Mouse (Mus musculus) T-helper 1 cell (primary cell): Measurements from ENCODE around the gene Gpd2.

Experiments
- in situ Hi-C: fragments of 300-600 bp; cut with MboI, MseI; formaldehyde crosslinking; loops from one replicate; pipeline ENCODE4 v1.15.1; 2025; ENCODE audit warnings: high pct_unique_total_duplicates

The Gpd2 gene

DNA sequence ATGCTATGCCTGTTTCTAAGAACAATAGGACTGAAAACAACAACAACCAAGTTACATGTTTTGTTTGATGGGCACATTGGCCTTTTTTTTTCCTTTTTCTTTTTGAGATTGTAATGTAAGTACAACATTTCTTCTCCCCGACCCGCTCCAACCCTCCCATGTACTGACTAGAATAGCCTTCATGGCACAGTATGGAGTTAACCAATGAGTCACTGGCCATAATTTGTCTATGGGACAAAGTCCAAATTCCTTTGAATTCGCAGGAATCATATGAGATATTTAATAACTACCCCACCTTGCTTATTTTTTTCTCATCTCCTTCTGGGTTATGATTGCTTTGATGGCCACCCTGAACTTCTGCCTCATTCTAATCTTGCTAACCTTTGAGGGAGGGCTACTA lies 12.7 kb downstream of the Gpd2 start:
- in situ Hi-C loops: no loop called here

DNA sequence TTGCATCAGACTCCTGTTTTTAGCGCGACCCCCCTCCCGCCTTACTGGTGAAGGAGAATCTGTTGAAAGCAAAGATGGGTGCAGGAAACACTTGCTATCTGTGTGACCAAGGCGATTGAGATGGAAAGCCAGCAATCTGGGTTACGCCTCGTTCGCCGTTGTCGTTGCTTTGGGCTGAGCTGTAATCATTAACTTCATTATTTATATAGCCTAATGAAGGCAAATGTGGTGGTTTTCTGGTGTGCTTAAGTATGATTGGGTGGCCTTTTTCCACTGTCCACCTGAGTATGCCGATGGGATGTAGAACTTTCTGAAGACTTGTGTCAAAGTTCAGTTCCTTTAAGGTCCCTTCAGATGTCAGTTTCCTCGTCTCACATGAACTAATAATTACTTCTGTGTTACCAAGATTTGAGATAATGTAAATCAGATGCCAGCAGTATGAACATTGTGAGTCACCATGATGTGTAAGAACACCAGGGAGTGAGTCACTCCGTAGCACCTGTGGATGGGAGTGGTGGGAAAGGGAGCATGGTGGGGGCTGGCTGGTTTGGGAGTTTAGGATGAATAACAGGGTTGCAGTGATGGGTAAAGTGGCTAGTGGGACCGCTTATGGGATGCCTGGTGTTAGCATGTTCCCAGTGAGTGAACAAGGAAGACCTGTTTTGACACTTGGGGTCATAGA lies 14.3 kb downstream of the Gpd2 start:
- in situ Hi-C loops: no loop called here

DNA sequence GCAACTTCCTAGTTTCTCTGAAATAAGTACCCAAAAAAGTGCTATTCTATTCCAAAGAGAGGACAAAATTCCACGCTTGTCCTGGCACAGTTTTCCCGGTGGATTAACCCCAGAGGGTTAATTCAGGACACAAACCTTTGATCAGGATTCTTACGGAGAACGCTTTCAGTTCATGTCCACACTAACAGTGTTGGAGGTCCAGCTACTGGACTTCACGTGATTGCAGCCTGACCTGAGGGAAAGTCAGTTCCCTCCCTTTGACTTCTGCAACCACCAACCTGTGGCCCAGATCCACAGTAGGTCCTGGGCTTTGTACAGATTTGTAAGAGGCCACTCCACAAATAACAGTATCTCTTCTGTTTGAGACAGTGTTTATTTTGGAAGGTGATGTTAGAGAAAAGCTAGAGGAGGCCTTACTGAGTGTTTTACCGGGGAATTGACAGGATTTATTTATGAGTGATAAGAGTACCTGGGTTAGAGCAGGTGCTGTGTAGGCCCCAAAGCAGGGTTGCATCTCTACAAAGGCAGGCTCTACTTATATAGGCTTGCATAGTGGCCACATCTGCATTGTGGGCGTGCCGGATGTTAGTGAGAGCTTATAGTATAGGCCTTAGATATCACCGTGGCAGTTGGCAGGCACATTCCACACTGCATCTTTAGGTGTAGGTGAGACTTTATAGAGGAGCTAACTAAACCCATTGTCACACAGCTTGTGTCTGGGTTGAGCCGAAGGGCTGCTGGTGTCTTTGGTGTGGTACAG lies 15.3 kb downstream of the Gpd2 start:
- in situ Hi-C loops: no loop called here

DNA sequence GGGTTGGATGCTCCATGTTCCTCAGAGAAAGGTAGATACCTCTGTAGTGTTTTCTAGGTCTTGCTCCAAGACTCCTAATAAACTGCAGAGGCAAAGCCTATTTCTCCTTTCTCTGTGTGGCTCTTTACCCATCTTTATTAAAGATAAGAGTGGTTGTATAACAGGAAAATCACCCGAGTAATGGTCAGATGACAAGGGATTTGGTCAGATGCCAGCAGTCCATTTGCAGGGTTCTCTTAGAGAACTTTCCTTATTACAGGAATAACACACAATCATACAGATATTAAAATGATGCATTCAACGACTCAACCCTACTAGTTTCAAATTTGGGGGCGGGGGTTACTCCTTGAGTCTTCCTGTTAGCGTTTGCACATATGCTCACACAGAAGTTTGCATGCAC lies 16.8 kb downstream of the Gpd2 start:
- in situ Hi-C loops: no loop called here

DNA sequence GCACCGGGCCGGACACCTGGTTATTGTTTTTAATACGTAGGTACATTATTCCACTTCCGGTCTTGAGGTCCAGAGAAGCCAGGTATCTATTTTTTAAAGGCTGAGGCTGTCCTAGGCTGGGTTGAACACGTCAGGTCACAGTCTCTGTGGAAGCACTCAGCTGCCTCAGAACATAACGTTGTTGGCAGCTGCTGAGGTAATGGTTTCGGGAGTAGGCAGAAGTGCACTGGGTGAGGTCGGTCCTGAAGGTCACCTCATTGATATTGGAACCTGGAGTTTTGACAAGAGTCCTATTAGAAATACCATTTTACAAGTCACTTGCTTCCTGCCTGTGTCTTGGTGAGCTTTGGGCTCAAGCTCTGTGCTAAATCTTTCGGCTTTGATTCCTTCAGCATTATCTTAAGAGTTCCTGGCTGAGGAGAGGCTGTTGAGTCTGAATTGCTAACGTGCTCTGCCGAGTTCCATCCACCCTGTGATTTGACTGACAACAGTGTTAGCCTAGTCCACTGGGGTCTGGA lies 17.8 kb downstream of the Gpd2 start:
- in situ Hi-C loops: no loop called here

DNA sequence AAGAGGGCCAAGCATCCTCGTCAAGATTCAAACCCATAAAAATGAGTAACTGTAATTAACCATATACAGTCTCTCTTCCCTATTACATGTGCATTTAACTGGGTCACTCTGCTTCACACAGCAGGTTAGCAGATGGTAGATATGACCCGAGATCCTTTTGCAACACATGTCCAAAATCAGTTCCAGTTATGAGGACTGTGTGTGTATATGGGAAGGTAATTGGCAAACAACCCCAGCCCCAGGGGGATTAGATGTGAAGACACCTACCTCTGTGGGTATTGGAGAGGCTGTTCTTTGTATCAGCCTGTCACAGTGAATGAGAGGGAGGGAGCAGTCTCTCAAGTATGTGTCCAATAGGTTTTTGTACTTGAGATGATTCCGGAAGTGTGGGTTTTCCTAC lies 18.4 kb downstream of the Gpd2 start:
- in situ Hi-C loops: no loop called here

DNA sequence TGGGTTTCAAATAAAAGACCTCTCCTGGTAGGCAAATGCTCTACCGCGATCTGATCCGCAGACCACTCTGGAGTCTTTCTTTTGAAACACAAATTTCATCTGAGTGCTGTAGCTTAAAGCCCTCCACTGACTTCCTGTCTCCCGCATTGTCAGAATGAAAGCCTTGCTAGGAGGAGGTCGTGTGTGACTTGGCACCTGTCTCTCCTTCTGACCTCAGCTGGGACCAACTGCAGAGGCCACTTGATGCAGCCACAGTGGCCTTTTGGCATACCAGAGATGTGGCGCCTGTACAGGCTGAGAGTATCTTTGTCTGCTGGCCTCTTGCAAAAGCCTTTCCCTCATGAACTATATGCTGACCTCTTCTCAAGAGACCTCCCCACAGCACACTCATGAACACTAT lies 19.0 kb downstream of the Gpd2 start:
- in situ Hi-C loops: no loop called here

DNA sequence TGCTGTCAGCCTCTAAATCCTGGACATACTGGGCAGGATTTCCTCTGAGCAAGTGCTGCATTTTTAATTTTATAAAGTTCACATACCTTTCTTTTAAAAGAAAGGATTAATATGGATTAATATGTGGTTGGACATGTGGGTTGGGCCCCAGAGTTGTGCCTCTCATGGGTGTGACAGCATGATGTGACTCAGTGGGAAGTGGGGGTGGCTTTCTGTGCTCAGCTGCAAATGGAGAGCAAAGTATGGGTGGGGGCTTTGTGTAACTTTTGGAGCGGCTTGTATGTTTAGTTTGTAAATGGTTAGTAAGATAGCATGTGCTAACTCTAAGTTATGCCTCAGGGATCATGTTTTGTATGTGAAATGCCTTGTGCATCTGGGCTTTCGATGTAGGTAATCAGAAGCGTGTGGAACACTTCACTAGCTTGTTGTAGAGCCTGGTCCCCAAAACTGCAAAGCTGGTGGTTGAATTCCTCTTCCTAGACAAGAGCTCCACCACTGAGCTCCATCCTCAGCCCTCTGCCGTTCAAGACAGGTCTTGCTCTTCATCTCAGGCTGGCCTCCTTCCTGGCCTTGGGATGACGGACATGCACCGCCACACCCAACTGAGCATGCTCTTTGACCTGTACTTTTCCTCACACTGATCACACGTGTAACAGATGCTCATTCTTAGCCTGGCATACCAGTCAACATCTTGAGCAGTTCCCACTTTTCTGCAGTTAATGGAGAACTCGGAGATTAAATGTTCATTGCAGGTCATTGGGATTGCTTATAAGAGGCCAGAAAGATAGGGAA lies 24.0 kb downstream of the Gpd2 start:
- in situ Hi-C loops: no loop called here

DNA sequence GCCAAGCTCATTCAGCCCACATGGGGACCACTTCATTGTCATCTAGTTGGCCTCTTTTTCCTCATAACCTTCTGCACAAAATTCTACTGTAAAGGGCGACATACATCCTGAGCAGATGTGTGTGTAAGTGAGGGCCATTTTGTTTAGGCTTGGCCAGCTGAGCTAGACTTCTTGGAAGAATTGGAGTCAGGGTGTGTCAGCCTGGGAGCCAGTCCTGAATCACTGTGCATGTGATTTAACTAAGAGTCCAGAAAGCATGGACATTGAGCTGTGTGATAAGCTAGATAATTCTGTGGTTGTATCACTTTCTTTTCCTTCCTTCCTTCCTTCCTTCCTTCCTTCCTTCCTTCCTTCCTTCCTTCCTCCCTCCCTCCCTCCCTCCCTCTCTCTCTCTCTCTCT lies 26.0 kb downstream of the Gpd2 start:
- in situ Hi-C loops: no loop called here

DNA sequence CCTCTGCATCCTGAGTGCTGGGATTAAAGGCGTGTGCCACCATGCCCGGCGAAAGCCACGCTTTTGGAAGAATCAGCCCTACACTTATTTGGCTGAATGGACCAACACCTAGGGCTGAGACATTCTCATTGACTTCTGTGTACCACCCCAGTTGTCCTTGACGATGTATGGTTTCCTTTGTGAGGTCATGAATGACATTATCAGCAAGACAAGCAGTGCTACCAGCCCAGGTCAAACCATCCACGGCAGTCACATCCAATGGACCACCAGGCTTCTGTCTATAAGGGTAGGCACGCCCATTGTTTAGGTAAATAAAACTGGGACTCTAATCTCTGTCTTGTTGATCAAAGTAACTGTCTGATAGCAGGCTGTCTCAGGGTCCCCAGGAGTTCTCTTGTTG lies 27.5 kb downstream of the Gpd2 start:
- in situ Hi-C loops: no loop called here

DNA sequence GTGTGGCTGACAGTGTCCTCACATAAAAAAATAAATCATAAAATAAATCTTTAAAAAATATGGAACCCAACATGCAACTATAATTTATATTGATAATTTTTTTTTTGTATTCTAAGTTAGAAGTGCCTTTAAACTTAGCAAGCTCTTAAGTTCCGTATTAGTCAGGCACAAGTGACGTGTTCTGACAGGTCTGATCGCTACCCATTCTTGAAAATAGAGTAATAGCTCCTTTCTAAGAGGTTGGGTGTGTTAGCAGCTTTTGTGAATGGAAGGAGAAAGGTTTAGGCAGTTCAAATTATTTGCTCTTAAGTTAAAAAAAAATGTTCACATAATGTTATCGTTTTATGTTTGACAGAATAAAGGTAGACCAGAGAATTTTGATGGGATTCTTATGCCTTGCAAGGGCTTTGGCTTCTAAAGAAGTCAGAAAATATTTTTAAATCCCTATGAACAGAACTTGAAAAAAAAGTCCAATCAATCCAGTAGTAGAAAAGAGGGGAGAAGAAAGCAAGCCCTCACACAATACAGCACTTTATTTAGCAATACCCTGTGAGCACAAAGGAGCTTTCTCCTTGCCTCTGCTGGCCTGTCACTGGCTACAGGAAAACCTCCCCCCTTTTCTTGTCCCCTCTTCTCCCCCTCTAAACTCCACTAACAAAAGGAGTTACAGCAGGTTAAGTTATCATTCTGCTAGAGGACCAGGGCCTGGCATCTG lies 29.4 kb downstream of the Gpd2 start:
- in situ Hi-C loops: no loop called here

DNA sequence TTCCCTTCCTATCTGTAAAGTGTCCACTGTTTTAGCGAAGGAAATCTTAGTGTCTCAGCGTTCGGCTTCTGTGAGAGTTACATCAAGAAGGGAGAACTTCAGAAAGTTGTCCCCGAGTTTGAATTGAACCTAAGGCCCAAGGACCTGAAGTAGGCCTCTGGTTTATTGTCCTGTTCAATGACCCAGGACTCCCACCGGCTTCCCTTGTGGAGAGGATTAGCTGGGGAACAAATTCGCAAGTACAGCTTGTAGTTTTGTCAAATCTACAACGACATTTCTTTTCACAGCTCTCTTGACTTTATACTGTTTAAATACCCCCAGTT lies 29.9 kb downstream of the Gpd2 start:
- in situ Hi-C loops: no loop called here

DNA sequence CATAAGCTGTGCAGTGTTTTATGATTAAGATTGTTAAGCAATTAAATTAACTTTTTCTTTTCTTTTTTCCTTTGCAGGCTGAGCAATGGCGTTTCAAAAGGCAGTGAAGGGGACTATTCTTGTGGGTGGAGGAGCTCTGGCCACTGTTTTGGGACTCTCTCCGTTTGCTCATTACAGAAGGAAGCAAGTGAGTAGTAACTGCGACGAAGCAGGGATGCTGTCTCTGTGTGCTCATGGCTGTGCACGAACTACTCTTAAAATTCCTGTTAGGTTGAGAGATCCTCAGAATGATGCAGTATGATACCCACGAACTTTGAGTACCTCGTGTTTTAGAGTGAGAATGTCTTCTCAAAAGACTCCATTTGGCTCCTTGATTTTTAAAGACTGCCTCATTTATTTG lies 30.5 kb downstream of the Gpd2 start:
- in situ Hi-C loops: no loop called here

DNA sequence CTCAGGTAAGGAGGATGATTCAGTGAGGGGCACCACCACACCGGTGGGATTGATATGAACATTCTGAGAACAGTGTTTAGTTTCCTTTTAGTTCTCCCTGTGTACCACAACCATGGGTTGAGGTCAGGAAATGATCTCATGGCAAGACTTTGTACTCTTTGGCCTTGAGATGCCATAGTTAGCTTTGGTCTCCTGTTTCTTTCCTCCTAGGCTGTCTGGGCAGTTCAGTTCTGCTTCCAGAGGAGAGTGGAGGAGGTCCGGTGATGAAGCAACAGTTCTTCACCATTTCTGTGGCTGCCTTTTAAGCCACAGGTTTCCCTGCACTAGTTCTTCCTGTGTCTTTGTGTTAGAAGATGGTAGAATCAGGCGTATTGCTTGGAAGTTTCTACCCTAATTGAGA lies 31.4 kb downstream of the Gpd2 start:
- in situ Hi-C loops: no loop called here

DNA sequence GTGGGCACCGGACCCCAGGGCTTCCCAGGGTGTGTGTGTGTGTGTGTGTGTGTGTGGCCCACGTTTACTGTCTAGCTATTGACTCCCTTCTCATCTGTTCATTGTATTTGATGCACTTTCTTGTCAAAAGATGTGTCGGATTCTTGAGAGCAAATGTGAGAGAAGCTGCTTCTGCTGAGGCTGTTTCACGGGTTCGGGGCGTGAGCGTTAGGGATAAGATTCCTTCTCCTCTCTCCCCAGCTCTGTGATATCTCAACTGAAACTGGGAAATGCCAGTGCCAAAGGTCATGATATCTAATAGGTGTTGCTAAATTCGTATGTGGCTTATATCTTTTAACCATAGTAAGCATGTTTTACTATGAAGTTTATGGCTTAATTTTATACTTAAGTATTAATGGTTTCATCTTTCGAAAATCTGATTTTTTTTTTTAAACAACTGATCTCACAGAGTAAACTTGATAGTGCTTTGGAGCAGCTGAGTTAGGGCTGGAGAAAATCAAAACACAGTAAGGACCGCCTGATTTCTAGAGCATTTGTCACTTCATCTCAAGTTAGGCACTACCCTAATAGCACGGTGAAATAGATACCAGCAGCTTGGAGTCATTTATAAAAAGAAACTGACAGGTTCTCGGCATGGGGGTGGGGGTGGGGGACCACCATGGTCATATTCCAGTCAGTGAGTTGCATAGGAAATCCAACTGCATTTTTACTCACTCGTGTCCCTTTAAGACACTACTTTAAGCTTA lies 32.4 kb downstream of the Gpd2 start:
- in situ Hi-C loops: no loop called here

DNA sequence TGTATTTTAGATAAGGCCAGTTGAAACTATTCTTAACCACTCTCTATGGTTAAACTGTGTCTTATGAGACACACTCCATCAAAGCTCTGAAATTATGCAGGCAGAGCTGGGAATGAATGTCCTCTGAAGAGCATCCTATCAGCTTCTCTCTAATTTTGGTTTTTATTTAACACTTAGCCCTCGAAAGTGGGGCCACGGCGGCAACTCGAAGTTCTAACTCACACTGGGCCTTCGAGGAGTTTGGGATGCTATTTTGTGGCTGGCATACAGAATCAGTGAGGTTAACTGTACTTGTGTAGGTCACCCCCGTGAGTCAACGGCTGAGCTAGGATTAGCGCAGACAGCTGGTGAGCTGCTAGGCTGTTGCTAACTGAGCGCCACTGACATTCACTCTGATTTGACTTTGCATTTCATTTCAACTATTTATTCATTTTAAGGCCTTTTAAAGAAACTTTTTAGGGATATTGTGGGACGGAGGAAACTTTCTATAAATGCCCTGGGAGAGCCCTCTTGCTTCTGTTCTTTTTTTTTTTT lies 42.8 kb downstream of the Gpd2 start:
- in situ Hi-C loops: no loop called here

DNA sequence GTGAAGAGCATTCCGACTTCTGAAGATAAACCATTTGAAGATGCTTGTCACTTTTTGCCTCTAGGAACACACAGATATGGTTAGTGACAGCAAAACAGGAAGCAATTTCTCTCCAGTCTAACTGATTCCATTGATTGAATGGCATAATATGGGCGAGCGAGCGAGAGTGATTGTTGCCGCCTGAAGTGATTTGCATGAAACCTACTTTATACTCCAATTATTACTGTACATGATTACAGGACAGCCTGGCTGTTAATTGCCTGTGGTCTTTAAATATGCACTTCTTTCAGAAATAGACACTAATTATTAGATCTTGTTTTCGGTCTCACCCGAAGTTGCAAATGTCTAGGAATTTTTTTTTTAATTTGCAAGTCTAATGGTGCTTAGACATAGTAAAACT lies 46.4 kb downstream of the Gpd2 start:
- in situ Hi-C loops: no loop called here

DNA sequence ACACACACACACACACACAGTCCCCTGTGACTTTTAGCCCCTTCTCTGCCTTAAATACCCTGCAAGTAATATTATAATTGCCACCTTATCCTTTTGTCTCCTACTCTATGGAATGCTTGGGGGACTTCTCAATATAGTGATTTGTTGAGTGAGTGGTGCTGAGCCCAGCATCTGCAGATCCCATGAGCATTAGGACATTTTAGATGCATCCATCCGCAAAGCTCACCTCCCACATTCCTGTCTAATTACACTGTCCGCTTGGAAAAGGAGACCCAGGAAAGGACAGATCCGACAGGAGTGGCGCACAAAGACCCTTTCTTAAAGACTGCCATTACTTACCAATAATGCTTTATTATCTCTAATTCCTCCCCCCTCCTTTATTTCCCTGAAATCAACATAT lies 47.8 kb downstream of the Gpd2 start:
- in situ Hi-C loops: no loop called here

DNA sequence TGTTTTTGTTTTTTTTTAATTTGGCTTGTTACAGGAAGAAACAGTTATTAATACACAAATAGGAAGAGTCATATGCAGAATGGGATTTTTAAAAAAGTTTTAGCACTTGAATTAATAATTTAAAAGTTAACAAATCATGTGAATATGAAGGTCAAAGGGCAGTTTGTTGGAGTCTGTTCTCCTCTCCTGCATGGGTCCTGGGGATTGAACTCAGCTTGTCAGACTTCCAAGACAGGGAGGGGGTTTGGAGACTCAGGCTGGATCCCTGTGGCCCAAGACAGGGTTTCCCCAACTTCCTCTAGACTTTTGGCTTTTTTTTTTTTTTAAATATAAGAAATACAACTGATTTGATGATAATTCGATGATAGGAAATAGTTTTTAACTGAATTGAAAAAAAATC lies 50.6 kb downstream of the Gpd2 start:
- in situ Hi-C loops: no loop called here

DNA sequence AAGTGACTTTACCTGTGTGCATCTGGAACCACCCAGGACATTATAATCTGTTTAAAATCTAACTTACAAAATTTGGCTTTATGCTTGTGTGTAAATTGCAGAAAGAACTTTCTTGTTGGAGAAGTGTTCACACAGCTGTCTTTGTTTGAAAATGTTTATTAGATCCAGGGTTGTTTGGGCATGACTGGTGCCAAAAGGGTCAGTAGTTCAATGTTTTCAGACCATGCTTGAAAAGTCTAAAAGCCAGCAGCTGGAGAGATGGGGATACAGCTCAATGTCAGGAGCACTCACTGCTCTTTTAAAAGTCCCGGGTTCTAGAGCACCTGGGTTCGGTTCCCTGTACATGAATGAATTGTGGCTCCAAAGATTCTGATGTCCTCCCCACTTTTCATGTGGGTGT lies 56.1 kb downstream of the Gpd2 start:
- in situ Hi-C loops: no loop called here

DNA sequence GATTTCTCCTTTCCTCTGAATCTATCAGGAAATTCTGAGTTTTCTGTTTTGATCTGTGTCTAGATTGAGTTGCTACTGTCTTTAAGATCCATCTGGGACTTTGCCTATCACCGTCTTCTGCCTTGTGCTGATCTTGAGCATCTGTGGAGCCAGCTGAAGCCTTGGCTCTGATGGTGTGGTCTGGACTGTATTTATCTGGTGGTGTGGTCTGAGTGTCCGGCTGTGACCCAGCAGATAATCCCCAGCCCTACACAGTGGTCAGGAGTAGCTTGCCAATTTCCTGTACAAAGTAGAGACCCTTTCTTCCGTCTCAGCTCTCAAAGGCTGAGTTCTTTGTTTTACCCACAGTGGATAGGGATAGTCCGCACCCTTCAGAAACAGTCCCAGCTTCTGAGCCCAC lies 58.6 kb downstream of the Gpd2 start:
- in situ Hi-C loops: no loop called here
